Mouse (Mus musculus) embryonic facial prominence, embryonic 14.5 days (tissue): ENCODE data around the gene Il21r. TPM values are rescaled to one million over a fixed set of nuclear protein-coding genes. Genes with fewer than 3 reads are reported as not detected.

Experiments used
- ATAC-seq: fragments of 200-750 bp; cut with Nextera tagmentation; 2 replicates; pipeline ENCODE4 v1.8.0; 2017; ENCODE audit warnings: low read depth, moderate number of reproducible peaks, moderate TSS enrichment
- DNase-seq: peaks from one replicate; pipeline ENCODE4 v3.0.0-alpha.2; 2015; ENCODE audit warnings: low spot score
- H3K27ac ChIP-seq: fragments of 300-500 bp; sonication (generic); replicated peaks from 2 replicates; pipeline ENCODE4 v1.5.1; 2014; ENCODE audit warnings: low read depth, mild to moderate bottlenecking, low read length, moderate library complexity
- H3K27me3 ChIP-seq: fragments of 300-500 bp; sonication (generic); replicated peaks from 2 replicates; pipeline ENCODE4 v1.6.1; 2014; ENCODE audit warnings: low read length; ENCODE audit not compliant: control insufficient read depth, insufficient read depth
- H3K36me3 ChIP-seq: fragments of 300-500 bp; sonication (generic); 2 replicates; pipeline ENCODE4 v1.6.1; 2014; ENCODE audit warnings: low read length, mixed read lengths; ENCODE audit not compliant: control insufficient read depth, insufficient read depth
- H3K4me1 ChIP-seq: fragments of 300-500 bp; sonication (generic); 2 replicates; pipeline ENCODE4 v1.6.1; 2014; ENCODE audit warnings: antibody characterized with exemption, low read length; ENCODE audit not compliant: control insufficient read depth, insufficient read depth
- H3K4me2 ChIP-seq: fragments of 300-500 bp; sonication (generic); 2 replicates; pipeline ENCODE4 v1.6.1; 2014; ENCODE audit warnings: low read depth, mild to moderate bottlenecking, low read length, moderate library complexity, mixed read lengths
- H3K4me3 ChIP-seq: fragments of 300-500 bp; sonication (generic); 2 replicates; pipeline ENCODE4 v1.5.1; 2014; ENCODE audit warnings: low read depth, mild to moderate bottlenecking, low read length
- H3K9ac ChIP-seq: fragments of 300-500 bp; sonication (generic); 2 replicates; pipeline ENCODE4 v1.6.1; 2014; ENCODE audit warnings: low read depth, mild to moderate bottlenecking, low read length, moderate library complexity, mixed read lengths
- H3K9me3 ChIP-seq: fragments of 300-500 bp; sonication (generic); 2 replicates; pipeline ENCODE4 v1.6.1; 2016; ENCODE audit warnings: low read length; ENCODE audit not compliant: control insufficient read depth
- WGBS: fragments of 180-500 bp; shearing (Covaris S2); extraction: QIAGEN DNeasy Blood & Tissue Kit; methylation state at CpG from one replicate; pipeline ENCODE4 v1.1.7; 2014; 5-methylcytosine and 5-hydroxymethylcytosine counted together
- polyA plus RNA-seq: library from polyadenylated mRNA; unstranded; fragments of >200 nt; fragmentation: Nextera tagmentation; extraction: Ambion mirVana; gene quantifications from 2 replicates; pipeline ENCODE4 v1.2.1, GENCODE M21; 2014

The Il21r gene
- polyA plus RNA-seq, 1 experiment from 2014 or later = 0.46 TPM

- H3K27me3 ChIP-seq = no peaks in the 10 kb centered on the region
- no peak overlapping the region for H3K9ac ChIP-seq
- no peaks in the 10 kb centered on the region for H3K4me1 ChIP-seq
- 94% methylated on average over 6 of the region's 6 CpGs for WGBS
- H3K27ac ChIP-seq = no peak overlapping the region
- no peak for ATAC-seq
- H3K9me3 ChIP-seq = no peaks in the 10 kb centered on the region
- no peak overlapping the region for H3K4me3 ChIP-seq
- H3K36me3 ChIP-seq = peaks cover 100% of the 10 kb centered on the region
- no peak for DNase-seq
- no peak overlapping the region for H3K4me2 ChIP-seq
Observed at GRCm38 (mm10) chr7:125657511-125657910, 54.3 kb downstream of the Il21r start.

- Histone ChIP-seq H3K27me3 (no peaks in the 10 kb centered on the region), H3K4me2 (no peak overlapping the region), H3K9ac (no peak overlapping the region), H3K4me1 (no peaks in the 10 kb centered on the region), H3K9me3 (no peaks in the 10 kb centered on the region), H3K27ac (no peak overlapping the region), H3K36me3 (peaks cover 92% of the 10 kb centered on the region), H3K4me3 (no peak overlapping the region)
- ATAC-seq (no peak), DNase-seq (no peak)
- WGBS = 81% methylated on average over 3 of the region's 3 CpGs
Observed at GRCm38 (mm10) chr7:125663654-125664053, 60.4 kb downstream of the Il21r start.

- Histone ChIP-seq H3K4me2 (no peak overlapping the region), H3K27ac (no peak overlapping the region), H3K27me3 (no peaks in the 10 kb centered on the region), H3K9me3 (no peaks in the 10 kb centered on the region), H3K4me3 (no peak overlapping the region), H3K4me1 (no peaks in the 10 kb centered on the region), H3K36me3 (peaks cover 97% of the 10 kb centered on the region), H3K9ac (no peak overlapping the region)
- DNase-seq (no peak), ATAC-seq (no peak)
- 89% methylated on average over 6 of the region's 6 CpGs for WGBS
Observed at GRCm38 (mm10) chr7:125670865-125671264, 67.6 kb downstream of the Il21r start.

DNA sequence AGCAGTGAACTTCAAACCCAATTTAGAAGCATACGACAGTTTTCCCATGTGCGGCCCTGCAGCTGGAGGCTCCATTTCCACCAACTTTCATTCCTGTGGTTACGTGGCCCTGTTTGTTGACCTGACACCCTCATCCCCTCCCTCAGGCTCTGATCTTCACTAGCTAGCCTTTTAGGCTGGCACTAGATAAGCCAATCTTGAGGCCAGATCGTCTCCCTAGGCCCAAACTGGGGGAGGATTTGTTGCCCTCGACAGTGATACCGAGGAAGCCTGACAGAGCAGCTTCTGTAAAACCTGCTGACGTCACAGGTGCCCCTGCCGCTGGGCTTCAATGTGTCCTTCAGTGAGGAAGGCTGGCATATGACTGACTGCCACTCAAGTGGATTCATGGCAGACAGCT is 68.2 kb downstream of the Il21r start:
- no peaks in the 10 kb centered on the region for H3K9me3 ChIP-seq
- 85% methylated on average over 8 of the region's 8 CpGs for WGBS
- H3K4me2 ChIP-seq = no peak overlapping the region
- H3K4me3 ChIP-seq = no peak overlapping the region
- H3K4me1 ChIP-seq = no peaks in the 10 kb centered on the region
- no peak overlapping the region for H3K9ac ChIP-seq
- no peak overlapping the region for H3K27ac ChIP-seq
- no peak for ATAC-seq
- peaks cover 97% of the 10 kb centered on the region for H3K36me3 ChIP-seq
- no peaks in the 10 kb centered on the region for H3K27me3 ChIP-seq
- no peak for DNase-seq

DNA sequence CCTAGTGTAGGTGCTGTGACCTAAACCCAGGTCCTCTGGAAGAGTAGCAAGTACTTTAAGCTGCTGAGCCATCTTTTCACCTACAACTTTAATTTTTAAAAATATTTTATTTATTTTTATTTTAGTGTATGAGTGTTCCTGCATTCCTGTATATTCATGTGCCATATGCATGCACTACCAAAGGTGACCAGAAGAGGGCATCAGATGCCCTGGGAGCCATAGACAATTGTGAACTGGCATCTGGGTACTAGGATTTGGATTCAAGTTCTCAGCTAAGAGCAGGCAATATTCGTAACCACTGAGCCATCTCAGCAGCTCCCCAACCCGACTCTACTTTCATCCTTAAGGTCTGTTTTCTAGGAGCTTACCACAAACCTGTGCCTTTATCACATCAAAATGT is 71.7 kb downstream of the Il21r start:
- Histone ChIP-seq H3K4me2 (no peak overlapping the region), H3K4me1 (no peaks in the 10 kb centered on the region), H3K9me3 (no peaks in the 10 kb centered on the region), H3K27me3 (no peaks in the 10 kb centered on the region), H3K27ac (no peak overlapping the region), H3K4me3 (no peak overlapping the region), H3K9ac (no peak overlapping the region), H3K36me3 (peaks cover 100% of the 10 kb centered on the region)
- ATAC-seq (no peak), DNase-seq (peak; percentile 28)
- 89% methylated on average over 2 of the region's 2 CpGs for WGBS

- WGBS = 86% methylated on average over 8 of the region's 8 CpGs
- H3K27me3 ChIP-seq = no peaks in the 10 kb centered on the region
- no peak overlapping the region for H3K9ac ChIP-seq
- H3K36me3 ChIP-seq = peaks cover 96% of the 10 kb centered on the region
- H3K4me1 ChIP-seq = no peaks in the 10 kb centered on the region
- H3K4me3 ChIP-seq = no peak overlapping the region
- H3K27ac ChIP-seq = no peak overlapping the region
- ATAC-seq (no peak), DNase-seq (peak; percentile 3)
- no peak overlapping the region for H3K4me2 ChIP-seq
- H3K9me3 ChIP-seq = no peaks in the 10 kb centered on the region
Observed at GRCm38 (mm10) chr7:125678756-125679155, 75.5 kb downstream of the Il21r start.

- H3K4me1 ChIP-seq = no peaks in the 10 kb centered on the region
- H3K36me3 ChIP-seq = peaks cover 94% of the 10 kb centered on the region
- 83% methylated on average over 9 of the region's 9 CpGs for WGBS
- no peak overlapping the region for H3K9ac ChIP-seq
- DNase-seq (no peak), ATAC-seq (no peak)
- H3K27me3 ChIP-seq = no peaks in the 10 kb centered on the region
- no peak overlapping the region for H3K27ac ChIP-seq
- H3K9me3 ChIP-seq = no peaks in the 10 kb centered on the region
- H3K4me3 ChIP-seq = no peak overlapping the region
- H3K4me2 ChIP-seq = no peak overlapping the region
Observed at GRCm38 (mm10) chr7:125679936-125680335, 76.7 kb downstream of the Il21r start.

Other genes starting within 250 kb of the Il21r start
- gene Kdm8, start 158.8 kb upstream of the Il21r start, polyA plus RNA-seq = 6.9 and 8.7 TPM in 2 replicates
- 115 and 116 TPM in 2 replicates for gene Nsmce1, start 111.8 kb upstream of the Il21r start, polyA plus RNA-seq
- gene Il4ra, start 51.3 kb upstream of the Il21r start, polyA plus RNA-seq = 10.2 and 11.4 TPM in 2 replicates
- gene Gtf3c1, start 104.4 kb downstream of the Il21r start, polyA plus RNA-seq = 26.0 and 29.8 TPM in 2 replicates
- gene D430042O09Rik, start 104.5 kb downstream of the Il21r start, polyA plus RNA-seq = 9.0 and 9.6 TPM in 2 replicates